Mouse (Mus musculus) intestine, embryonic 14.5 days (tissue): ENCODE data around the gene Pi4ka. TPM values are rescaled to one million over a fixed set of nuclear protein-coding genes. Genes with fewer than 3 reads are reported as not detected.

ENCODE experiments used
- ATAC-seq: fragments of 200-750 bp; cut with Nextera tagmentation; replicated peaks from 2 replicates; pipeline ENCODE4 v1.8.0; 2017; ENCODE audit warnings: low read depth, moderate number of reproducible peaks, moderate TSS enrichment, moderate library complexity; ENCODE audit not compliant: low FRiP score, low TSS enrichment
- DNase-seq: peaks from one replicate; pipeline ENCODE4 v3.0.0-alpha.2; 2018; ENCODE audit warnings: low spot score
- H3K27ac ChIP-seq: fragments of 300-500 bp; sonication (generic); 2 replicates; pipeline ENCODE4 v1.5.1; 2014; ENCODE audit warnings: low read depth, mild to moderate bottlenecking, control low read depth
- H3K27me3 ChIP-seq: fragments of 300-500 bp; sonication (generic); replicated peaks from 2 replicates; pipeline ENCODE4 v1.6.1; 2014; ENCODE audit warnings: low read length, control low read depth; ENCODE audit not compliant: control insufficient read depth, insufficient read depth
- H3K36me3 ChIP-seq: fragments of 300-500 bp; sonication (generic); 2 replicates; pipeline ENCODE4 v1.6.1; 2014; ENCODE audit warnings: low read length, control low read depth; ENCODE audit not compliant: control insufficient read depth, insufficient read depth
- H3K4me1 ChIP-seq: fragments of 300-500 bp; sonication (generic); replicated peaks from 2 replicates; pipeline ENCODE4 v1.6.1; 2014; ENCODE audit warnings: low read length, control low read depth, mixed read lengths; ENCODE audit not compliant: control insufficient read depth, insufficient read depth
- H3K4me2 ChIP-seq: fragments of 300-500 bp; sonication (generic); 2 replicates; pipeline ENCODE4 v1.6.1; 2014; ENCODE audit warnings: low read length
- H3K4me3 ChIP-seq: fragments of 300-500 bp; sonication (generic); 2 replicates; pipeline ENCODE4 v1.5.1; 2014; ENCODE audit warnings: low read depth, low read length, control low read depth, mixed read lengths
- H3K9ac ChIP-seq: fragments of 300-500 bp; sonication (generic); 2 replicates; pipeline ENCODE4 v1.6.1; 2014; ENCODE audit warnings: mild to moderate bottlenecking, low read length
- H3K9me3 ChIP-seq: fragments of 300-500 bp; sonication (generic); 2 replicates; pipeline ENCODE4 v1.6.1; 2016; ENCODE audit warnings: low read length, control low read depth; ENCODE audit not compliant: control insufficient read depth
- WGBS: fragments of 180-500 bp; shearing (Covaris S2); extraction: QIAGEN DNeasy Blood & Tissue Kit; methylation state at CpG from one replicate; pipeline ENCODE4 v1.1.7; 2014; 5-methylcytosine and 5-hydroxymethylcytosine counted together
- polyA plus RNA-seq: library from polyadenylated mRNA; unstranded; fragments of >200 nt; fragmentation: Nextera tagmentation; extraction: Ambion mirVana; gene quantifications from 2 replicates; pipeline ENCODE4 v1.2.1, GENCODE M21; 2014

The Pi4ka gene
- polyA plus RNA-seq, 1 experiment from 2014 or later: 38.0 TPM

DNA sequence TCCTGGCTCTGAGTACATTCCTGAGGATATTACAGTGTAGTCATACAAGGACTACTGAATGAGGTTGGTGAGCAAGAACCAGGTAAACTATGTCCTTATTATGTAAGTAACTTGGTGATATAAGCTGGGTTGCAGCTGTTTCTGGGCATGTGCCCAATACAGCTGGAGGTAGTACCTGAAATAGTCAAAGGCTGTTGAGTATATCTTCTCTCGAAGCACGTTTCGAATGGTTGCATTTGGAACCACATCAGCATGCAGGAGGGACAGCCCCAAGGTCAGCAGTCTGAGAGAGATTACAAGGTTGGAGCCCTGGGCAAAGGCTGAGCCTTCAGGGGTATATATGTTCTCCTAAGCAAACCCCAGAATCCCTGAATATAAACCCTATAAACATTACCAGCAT, 105.3 kb downstream of the Pi4ka start:
- 90% methylated on average over 3 of the region's 3 CpGs for WGBS
- Histone ChIP-seq H3K27me3 (no peaks in the 10 kb centered on the region), H3K4me3 (no peak overlapping the region), H3K36me3 (peaks cover 78% of the 10 kb centered on the region), H3K27ac (no peak overlapping the region), H3K4me2 (no peak overlapping the region), H3K9ac (no peak overlapping the region), H3K9me3 (no peaks in the 10 kb centered on the region), H3K4me1 (no peaks in the 10 kb centered on the region)
- DNase-seq (no peak), ATAC-seq (no peak)

- Histone ChIP-seq H3K27me3 (no peaks in the 10 kb centered on the region), H3K4me2 (no peak overlapping the region), H3K4me3 (no peak overlapping the region), H3K27ac (no peak overlapping the region), H3K36me3 (peaks cover 58% of the 10 kb centered on the region), H3K9me3 (no peaks in the 10 kb centered on the region), H3K4me1 (no peaks in the 10 kb centered on the region), H3K9ac (no peak overlapping the region)
- ATAC-seq: peak; percentile 54; the same call in 1 of the 2 replicates
- peak; percentile 94 for DNase-seq
- WGBS: 2% methylated on average over 2 of the region's 2 CpGs
Observed at GRCm38 (mm10) chr16:17292751-17293150, 113.4 kb downstream of the Pi4ka start.

DNA sequence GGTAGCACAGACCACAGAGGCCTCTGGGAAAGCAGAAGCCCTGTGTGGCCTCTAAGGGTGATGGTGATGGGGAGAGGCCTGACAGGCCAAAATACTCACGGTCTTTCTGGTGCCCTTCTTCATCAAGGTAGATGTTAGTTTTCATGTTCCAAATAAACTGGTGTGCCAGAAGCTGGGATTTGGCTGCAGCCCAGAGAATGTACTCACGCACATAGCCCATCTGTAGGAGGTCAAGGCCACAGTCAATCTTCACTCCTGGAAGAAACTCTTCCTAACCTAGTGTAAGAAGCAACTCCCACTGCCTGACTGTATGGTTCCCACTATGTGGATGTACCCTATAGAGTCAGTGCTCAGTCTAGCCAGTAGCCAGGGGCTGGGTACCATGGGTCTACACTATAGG, 115.1 kb downstream of the Pi4ka start:
- WGBS: 82% methylated on average over 2 of the region's 2 CpGs

DNA sequence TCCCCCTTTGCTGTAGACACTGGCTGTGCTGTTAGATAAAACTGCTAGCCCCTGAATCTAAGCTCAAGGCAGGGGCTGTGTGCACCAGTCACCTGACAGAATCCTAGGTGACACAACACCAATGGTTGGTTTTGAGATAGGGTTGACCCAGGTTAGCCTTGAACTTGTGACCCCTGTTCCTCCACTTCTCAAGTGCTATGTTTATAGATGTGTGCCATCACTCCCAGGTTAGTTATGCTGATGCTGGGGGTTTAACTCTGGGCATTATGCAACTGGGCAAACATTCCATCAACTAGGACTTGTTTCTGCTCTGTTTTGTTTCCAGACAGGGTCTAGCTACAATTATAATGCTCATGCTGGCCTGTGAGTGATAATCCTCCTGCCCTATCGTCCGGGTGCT, 119.0 kb downstream of the Pi4ka start:
- Histone ChIP-seq H3K36me3 (peaks cover 60% of the 10 kb centered on the region), H3K4me1 (no peaks in the 10 kb centered on the region), H3K4me3 (no peak overlapping the region), H3K9me3 (no peaks in the 10 kb centered on the region), H3K4me2 (no peak overlapping the region), H3K27ac (no peak overlapping the region), H3K27me3 (no peaks in the 10 kb centered on the region), H3K9ac (no peak overlapping the region)
- ATAC-seq (no peak), DNase-seq (no peak)
- WGBS: 89% methylated on average over 2 of the region's 2 CpGs

More for the DNA sequence above, 115.1 kb downstream of the Pi4ka start:
- no peak overlapping the region for H3K4me3 ChIP-seq
- no peaks in the 10 kb centered on the region for H3K9me3 ChIP-seq
- no peaks in the 10 kb centered on the region for H3K4me1 ChIP-seq
- no peak overlapping the region for H3K9ac ChIP-seq
- no peak overlapping the region for H3K27ac ChIP-seq
- no peak overlapping the region for H3K4me2 ChIP-seq
- peaks cover 49% of the 10 kb centered on the region for H3K36me3 ChIP-seq
- H3K27me3 ChIP-seq: no peaks in the 10 kb centered on the region
- ATAC-seq (no peak), DNase-seq (no peak)

GRCm38 (mm10) chr16:17283151-17283550, 123.0 kb downstream of the Pi4ka start:
- DNase-seq: no peak
- Histone ChIP-seq H3K9ac (no peak overlapping the region), H3K4me3 (no peak overlapping the region), H3K36me3 (peaks cover 67% of the 10 kb centered on the region), H3K9me3 (no peaks in the 10 kb centered on the region), H3K27ac (no peak overlapping the region), H3K27me3 (peaks cover 12% of the 10 kb centered on the region), H3K4me2 (no peak overlapping the region), H3K4me1 (0 out of 2 replicates have a peak, but pooled peaks cover under 1% of the 10 kb centered on the region)
- 67% methylated on average over 6 of the region's 6 CpGs for WGBS
- ATAC-seq: no peak

DNA sequence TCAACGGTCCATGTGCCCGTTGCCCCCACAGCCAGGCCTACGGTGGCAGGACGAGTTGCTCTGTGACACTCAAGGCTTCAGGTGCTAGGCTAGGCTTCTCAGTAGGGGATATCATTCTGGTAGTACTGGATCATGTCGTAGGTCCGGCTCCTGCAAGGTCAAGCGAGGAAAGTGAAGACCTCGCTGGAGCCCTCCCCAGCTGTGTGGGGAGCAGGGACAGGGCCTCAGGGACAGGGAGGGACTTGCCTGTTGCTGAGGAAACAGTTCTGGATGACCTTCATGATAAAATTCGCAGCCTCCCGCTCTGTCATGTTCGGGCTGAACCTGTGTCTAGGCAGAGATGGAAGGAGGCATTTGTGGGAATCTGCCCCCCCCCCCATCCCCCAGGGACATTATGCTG, 125.6 kb downstream of the Pi4ka start:
- Histone ChIP-seq H3K4me3 (no peak overlapping the region), H3K9ac (no peak overlapping the region), H3K4me1 (peaks cover 17% of the 10 kb centered on the region), H3K4me2 (no peak overlapping the region), H3K9me3 (no peaks in the 10 kb centered on the region), H3K27me3 (peaks cover 28% of the 10 kb centered on the region), H3K36me3 (peaks cover 54% of the 10 kb centered on the region), H3K27ac (no peak overlapping the region)
- ATAC-seq: no peak
- WGBS: 90% methylated on average over 11 of the region's 11 CpGs
- no peak for DNase-seq

DNA sequence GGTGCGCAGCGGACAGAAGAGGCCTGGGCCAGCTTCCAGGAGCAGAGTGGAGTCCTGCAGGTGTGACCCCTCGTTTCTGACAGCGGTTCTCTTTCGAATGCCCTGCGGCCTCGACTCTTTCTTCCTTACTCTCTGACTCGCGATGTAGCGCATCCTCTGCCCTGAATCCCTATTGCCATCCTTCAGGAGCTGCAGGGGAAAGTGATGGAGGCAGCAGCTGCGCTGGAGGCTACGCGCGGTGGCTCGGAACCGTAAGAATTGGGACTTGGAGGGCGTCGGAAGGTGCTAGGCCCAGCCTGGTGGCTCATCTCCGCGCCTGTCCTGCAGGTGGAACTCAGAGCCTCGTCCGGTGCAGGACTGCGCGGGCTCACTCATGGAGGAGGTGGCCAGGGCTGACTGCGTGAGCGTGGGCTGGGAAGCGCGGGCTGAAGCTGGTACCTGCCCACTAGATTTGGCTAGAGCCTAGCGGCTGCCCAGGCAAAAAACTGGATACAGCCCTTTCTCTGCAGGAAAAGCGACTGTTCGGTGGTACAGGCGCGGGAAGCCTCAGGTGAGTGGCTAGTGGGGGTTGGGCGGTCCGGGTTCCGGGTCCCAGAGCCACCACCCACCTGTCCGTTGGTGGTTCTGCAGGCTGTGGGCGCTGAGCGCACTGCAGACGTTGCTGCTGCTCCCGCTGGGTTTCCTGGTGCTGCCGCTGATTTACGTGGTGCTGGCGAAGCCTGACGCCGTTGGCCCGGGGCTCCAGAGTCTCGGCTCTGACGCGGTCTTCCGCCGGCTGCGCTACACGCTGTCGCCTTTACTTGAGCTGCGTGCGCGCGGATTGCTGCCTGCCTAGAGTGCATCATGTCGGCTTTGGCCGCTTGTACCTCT, 128.5 kb downstream of the Pi4ka start:
- Histone ChIP-seq H3K4me2 (peak overlapping the region; percentile 69), H3K36me3 (peaks cover 26% of the 10 kb centered on the region), H3K4me1 (peaks cover 17% of the 10 kb centered on the region), H3K27me3 (peaks cover 28% of the 10 kb centered on the region), H3K4me3 (peak overlapping the region; percentile 54), H3K9ac (0 out of 2 replicates have a peak overlapping the region, but pooled peaks have one; percentile 13), H3K9me3 (no peaks in the 10 kb centered on the region), H3K27ac (no peak overlapping the region)
- ATAC-seq (peak; percentile 24; the same call in 1 of the 2 replicates), DNase-seq (peak; percentile 64)
- WGBS: 4% methylated on average over 61 of the region's 61 CpGs

DNA sequence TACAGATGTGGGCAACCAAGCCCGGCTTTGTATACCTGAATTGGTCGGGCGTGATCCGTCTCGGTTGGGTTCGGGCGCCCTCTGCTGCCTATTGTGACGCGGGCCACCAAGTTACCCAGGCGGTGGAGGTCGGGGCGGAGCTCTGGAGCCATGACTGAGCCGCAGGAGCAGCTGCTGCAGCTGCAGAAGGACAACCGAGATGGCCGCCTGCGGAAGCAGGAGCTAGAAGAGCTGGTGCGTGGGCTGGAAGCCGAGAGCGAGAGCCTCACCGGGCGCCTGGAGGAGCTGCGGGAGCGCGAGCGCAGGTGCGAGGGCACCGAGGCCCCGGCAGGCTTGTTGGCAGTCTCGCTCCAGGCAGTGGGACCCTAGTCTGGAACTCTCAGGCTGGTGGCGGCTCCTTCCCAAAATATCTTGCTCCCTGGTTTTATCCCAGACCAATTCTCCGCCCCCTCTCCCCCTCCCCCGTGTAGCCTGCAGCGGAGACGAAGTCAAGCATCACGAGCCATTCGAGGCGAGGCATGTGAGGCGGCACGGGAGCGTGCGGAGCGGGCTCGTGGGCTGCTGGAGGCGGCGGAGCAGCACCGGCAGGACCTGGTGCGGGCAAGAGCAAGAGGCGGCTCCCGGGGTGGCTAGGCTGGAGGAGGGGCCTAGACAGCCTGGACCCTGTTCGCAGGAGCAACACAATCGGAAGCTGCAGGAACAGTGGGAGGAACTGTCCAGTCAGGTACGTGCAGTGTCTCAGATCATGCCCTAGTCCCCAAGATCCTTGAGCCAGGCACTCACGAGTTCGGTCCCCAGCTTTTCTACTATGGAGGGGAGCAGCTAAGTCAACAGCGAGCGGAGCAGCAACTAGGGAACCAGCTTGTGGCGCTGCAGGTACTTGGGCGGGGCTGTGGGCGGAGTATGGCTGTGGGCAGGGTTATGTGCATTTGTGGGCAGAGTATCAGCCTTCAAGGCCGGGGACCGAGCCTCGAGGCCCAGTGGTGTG, 129.7 kb downstream of the Pi4ka start:
- under 1% methylated on average over 60 of the region's 62 CpGs for WGBS
- Histone ChIP-seq H3K27me3 (peaks cover 28% of the 10 kb centered on the region), H3K4me3 (peak overlapping the region; percentile 54), H3K9me3 (no peaks in the 10 kb centered on the region), H3K9ac (peak overlapping the region; percentile 43), H3K4me2 (peak overlapping the region; percentile 69), H3K4me1 (peaks cover 17% of the 10 kb centered on the region), H3K27ac (no peak overlapping the region), H3K36me3 (peaks cover 15% of the 10 kb centered on the region)
- ATAC-seq (peak; percentile 87), DNase-seq (peak; percentile 97)
